Mouse (Mus musculus): Measurements from ENCODE around the gene Gm3106. TPM values are rescaled to one million over a fixed set of nuclear protein-coding genes. Genes with fewer than 3 reads are reported as not detected.
"Not testable (repeated sequence)": the region's sequence is repeated elsewhere in the genome, so short reads cannot be mapped to it uniquely, and the experiment has no call there.

Gene Gm3106
- not detected in 2 replicates for polyA plus RNA-seq (2016; fragmentation: Nextera tagmentation; extraction: Ambion mirVana)

DNA sequence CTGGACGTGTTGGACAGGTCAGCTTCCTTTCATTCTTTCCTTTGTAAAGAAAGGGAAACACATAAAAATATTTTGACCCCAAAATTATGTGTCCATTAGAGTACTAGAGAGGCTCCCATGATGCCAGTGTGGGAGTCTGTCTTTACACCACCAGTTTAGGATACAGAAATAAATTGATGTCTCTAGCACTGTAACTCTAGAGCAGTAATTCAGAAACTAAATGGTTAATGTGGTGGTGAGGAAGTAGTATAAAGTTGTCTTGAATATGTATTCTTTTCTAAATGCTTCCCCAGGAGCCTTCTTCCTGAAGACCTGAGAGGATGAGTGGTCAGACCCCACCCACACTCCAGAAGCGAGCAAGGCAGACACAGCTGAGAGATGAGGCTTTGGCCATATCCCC lies at the start of gene Gm3106:
Gene Gm3106, plus strand, starts transcription at position 301 of the 400 bp plus-strand sequence.
- H3K4me3 ChIP-seq; H3K9ac ChIP-seq (replicated peaks); H3K27me3 ChIP-seq; H3K36me3 ChIP-seq; H3K4me2 ChIP-seq (replicated peaks); H3K27ac ChIP-seq (replicated peaks); H3K9me3 ChIP-seq; H3K4me1 ChIP-seq; ATAC-seq (ENCODE audit: low FRiP score, low read depth): not testable (repeated sequence)
- WGBS = no CpG with 5 or more reads among the region's 2 CpGs

Other genes starting within 250 kb of the Gm3106 start
- gene BC061212, start 147.5 kb upstream of the Gm3106 start, polyA plus RNA-seq (2016; fragmentation: Nextera tagmentation; extraction: Ambion mirVana) = not detected in 2 replicates
- not detected in 2 replicates for gene Gm6351, start 141.6 kb upstream of the Gm3106 start, polyA plus RNA-seq (2016; fragmentation: Nextera tagmentation; extraction: Ambion mirVana)
- not detected in 2 replicates for gene A430089I19Rik, start 88.8 kb downstream of the Gm3106 start, polyA plus RNA-seq (2016; fragmentation: Nextera tagmentation; extraction: Ambion mirVana)
- not detected in 2 replicates for gene Gm6502, start 96.4 kb downstream of the Gm3106 start, polyA plus RNA-seq (2016; fragmentation: Nextera tagmentation; extraction: Ambion mirVana)
- not detected in 2 replicates for gene AA792892, start 121.7 kb downstream of the Gm3106 start, polyA plus RNA-seq (2016; fragmentation: Nextera tagmentation; extraction: Ambion mirVana)
- not detected in 2 replicates for gene Gm7682, start 227.8 kb downstream of the Gm3106 start, polyA plus RNA-seq (2016; fragmentation: Nextera tagmentation; extraction: Ambion mirVana)